Mouse (Mus musculus) MEL (cell line): ENCODE measurements around the gene Dnajb14. TPM values are rescaled to one million over a fixed set of nuclear protein-coding genes. Genes with fewer than 3 reads are reported as not detected.
A peak's percentile ranks its signal among the peaks of the same experiment; 100 is the strongest.

Experiments used
- DNase-seq: peaks from one replicate; pipeline ENCODE4 v3.0.0; 2011; ENCODE audit warnings: low read depth, low spot score
- H3K27ac ChIP-seq: 2 replicates; pipeline ENCODE4 v1.5.1; 2012; ENCODE audit warnings: low read depth, mild to moderate bottlenecking, control low read depth, low read length, moderate library complexity; ENCODE audit not compliant: control insufficient read depth
- H3K27me3 ChIP-seq, 2 experiments: fragments of 150-350 bp in 1 of 2; sonication (generic) in 1 of 2; 2 replicates each; pipeline ENCODE4 v1.6.1; 2012; ENCODE audit warnings: low read length in 2 of 2, mild to moderate bottlenecking in 2 of 2, improper control_type of control experiment in 1 of 2, moderate library complexity in 1 of 2; ENCODE audit not compliant: insufficient read depth in 2 of 2, control insufficient read depth in 1 of 2
- H3K36me3 ChIP-seq, 2 experiments: 2 replicates each; pipeline ENCODE4 v1.6.1; 2012 to 2014; ENCODE audit warnings: low read length in 2 of 2, improper control_type of control experiment in 1 of 2, inconsistent platforms in 1 of 2, mild to moderate bottlenecking in 1 of 2; ENCODE audit not compliant: insufficient read depth in 2 of 2, control insufficient read depth in 1 of 2
- H3K4me1 ChIP-seq, 2 experiments: fragments of 150-350 bp in 1 of 2; sonication (generic) in 1 of 2; 2 replicates each; pipeline ENCODE4 v1.6.1; 2012; ENCODE audit warnings: low read length in 2 of 2, improper control_type of control experiment in 1 of 2, mild to moderate bottlenecking in 1 of 2; ENCODE audit not compliant: insufficient read depth in 2 of 2, control insufficient read depth in 1 of 2
- H3K4me3 ChIP-seq, 2 experiments: fragments of 150-350 bp in 1 of 2; sonication (generic) in 1 of 2; 2 replicates each; pipeline ENCODE4 v1.5.1; 2012; ENCODE audit warnings: low read depth in 2 of 2, low read length in 2 of 2, mild to moderate bottlenecking in 2 of 2, moderate library complexity in 2 of 2, control low read depth in 1 of 2, improper control_type of control experiment in 1 of 2; ENCODE audit not compliant: control insufficient read depth in 1 of 2, insufficient read depth in 1 of 2
- H3K79me2 ChIP-seq: 2 replicates; pipeline ENCODE4 v1.6.1; 2012; ENCODE audit warnings: mild to moderate bottlenecking, low read length, moderate library complexity; ENCODE audit not compliant: control insufficient read depth, poor library complexity, insufficient read depth
- H3K9ac ChIP-seq: 2 replicates; pipeline ENCODE4 v1.6.1; 2012; ENCODE audit warnings: low read depth, mild to moderate bottlenecking, control low read depth, low read length, moderate library complexity; ENCODE audit not compliant: control insufficient read depth, poor library complexity, severe bottlenecking
- H3K9me3 ChIP-seq: fragments of 150-350 bp; sonication (generic); replicated peaks from 2 replicates; pipeline ENCODE4 v1.6.1; 2012; ENCODE audit warnings: mild to moderate bottlenecking, low read length, improper control_type of control experiment, moderate library complexity; ENCODE audit not compliant: insufficient read depth
- BHLHE40 ChIP-seq: IDR thresholded peaks from 2 replicates; pipeline ENCODE4 v1.6.1; 2012; ENCODE audit warnings: low read depth, mild to moderate bottlenecking, inconsistent platforms, low read length, improper control_type of control experiment, borderline replicate concordance
- CTCF ChIP-seq, 3 experiments: IDR thresholded peaks in 2 of 3; conservative IDR thresholded peaks in 1 of 3; 2 replicates each; pipeline ENCODE4 v1.5.1; 2011 to 2012; ENCODE audit warnings: low read length in 3 of 3, low read depth in 2 of 3, mild to moderate bottlenecking in 2 of 3, improper control_type of control experiment in 1 of 3, inconsistent platforms in 1 of 3, mixed read lengths in 1 of 3, moderate library complexity in 1 of 3; ENCODE audit not compliant: control insufficient read depth in 1 of 3, insufficient read depth in 1 of 3, poor library complexity in 1 of 3, severe bottlenecking in 1 of 3
- E2F4 ChIP-seq: IDR thresholded peaks from 2 replicates; pipeline ENCODE4 v1.6.1; 2011; ENCODE audit warnings: low read depth, low read length, improper control_type of control experiment, borderline replicate concordance
- EP300 ChIP-seq, 2 experiments: IDR thresholded peaks; 2 replicates each; pipeline ENCODE4 v1.6.1; 2011; ENCODE audit warnings: improper control_type of control experiment in 2 of 2, low read length in 2 of 2, low read depth in 1 of 2, mild to moderate bottlenecking in 1 of 2
- GABPA ChIP-seq: IDR thresholded peaks from 2 replicates; pipeline ENCODE4 v1.6.1; 2012; ENCODE audit warnings: low read depth, mild to moderate bottlenecking, inconsistent platforms, low read length, improper control_type of control experiment, moderate library complexity
- GATA1 ChIP-seq: IDR thresholded peaks from 2 replicates; pipeline ENCODE4 v1.6.1; 2011; ENCODE audit warnings: low read depth, low read length, improper control_type of control experiment
- HCFC1 ChIP-seq: IDR thresholded peaks from 2 replicates; pipeline ENCODE4 v1.6.1; 2012; ENCODE audit warnings: low read depth, mild to moderate bottlenecking, inconsistent platforms, low read length, improper control_type of control experiment, moderate library complexity
- MAFK ChIP-seq: IDR thresholded peaks from 2 replicates; pipeline ENCODE4 v1.6.1; 2011; ENCODE audit warnings: low read depth, mild to moderate bottlenecking, low read length, improper control_type of control experiment, borderline replicate concordance
- MAX ChIP-seq: IDR thresholded peaks from 2 replicates; pipeline ENCODE4 v1.6.1; 2011; ENCODE audit warnings: low read length, improper control_type of control experiment
- MYB ChIP-seq: IDR thresholded peaks from 2 replicates; pipeline ENCODE4 v1.6.1; 2011; ENCODE audit warnings: mild to moderate bottlenecking, low read depth, low read length, improper control_type of control experiment
- NRF1 ChIP-seq: IDR thresholded peaks from 2 replicates; pipeline ENCODE4 v1.6.1; 2014; ENCODE audit warnings: low read depth, mild to moderate bottlenecking, inconsistent platforms, low read length, improper control_type of control experiment, moderate library complexity; ENCODE audit not compliant: poor library complexity, insufficient read depth, severe bottlenecking
- POLR2AphosphoS2 ChIP-seq: IDR thresholded peaks from 2 replicates; pipeline ENCODE4 v1.6.1; 2011; ENCODE audit warnings: low read length, improper control_type of control experiment
- POLR2AphosphoS5 ChIP-seq: IDR thresholded peaks from 2 replicates; pipeline ENCODE4 v1.6.1; 2012; ENCODE audit warnings: low read depth, borderline replicate concordance, mild to moderate bottlenecking, inconsistent platforms, low read length, moderate library complexity, mixed read lengths
- RCOR1 ChIP-seq: IDR thresholded peaks from 2 replicates; pipeline ENCODE4 v1.6.1; 2012; ENCODE audit warnings: low read depth, mild to moderate bottlenecking, inconsistent platforms, low read length, improper control_type of control experiment
- SIN3A ChIP-seq: IDR thresholded peaks from 2 replicates; pipeline ENCODE4 v1.6.1; 2012; ENCODE audit warnings: low read length, improper control_type of control experiment, inconsistent platforms
- TAL1 ChIP-seq: IDR thresholded peaks from 2 replicates; pipeline ENCODE4 v1.6.1; 2012; ENCODE audit warnings: mild to moderate bottlenecking, inconsistent platforms, low read length, moderate library complexity, mixed read lengths
- TCF12 ChIP-seq: IDR thresholded peaks from 2 replicates; pipeline ENCODE4 v1.6.1; 2014; ENCODE audit warnings: low read depth, mild to moderate bottlenecking, inconsistent platforms, low read length, improper control_type of control experiment, moderate library complexity
- ZC3H11A ChIP-seq: IDR thresholded peaks from 2 replicates; pipeline ENCODE4 v1.6.1; 2012; ENCODE audit warnings: low read depth, mild to moderate bottlenecking, inconsistent platforms, low read length, improper control_type of control experiment
- ZKSCAN1 ChIP-seq: IDR thresholded peaks from 2 replicates; pipeline ENCODE4 v1.6.1; 2012; ENCODE audit warnings: low read depth, mild to moderate bottlenecking, inconsistent platforms, low read length, improper control_type of control experiment, moderate library complexity
- ZNF384 ChIP-seq: IDR thresholded peaks from 2 replicates; pipeline ENCODE4 v1.6.1; 2012; ENCODE audit warnings: low read depth, mild to moderate bottlenecking, inconsistent platforms, low read length, improper control_type of control experiment
- polyA plus RNA-seq, 2 experiments: library from polyadenylated mRNA; stranded (reverse) in 1 of 2; unstranded in 1 of 2; fragments of >175 nt in 1 of 2; fragments of >200 nt in 1 of 2; gene quantifications; 2 replicates each; pipeline versions ENCODE4 v1.2.1 to v1.2.4; 2012; ENCODE audit warnings: low replicate concordance in 2 of 2, low read depth in 1 of 2; ENCODE audit not compliant: insufficient read length in 2 of 2, insufficient read depth in 1 of 2, missing spikeins in 1 of 2
- total RNA-seq: library from RNA; depleted of rRNA; stranded (reverse); fragments of 300-350 nt; gene quantifications from 2 replicates; pipeline ENCODE4 v1.2.3, GENCODE M21; 2012

Dnajb14 gene
- total and polyA plus RNA-seq, 3 experiments: 4.2 to 6.1 TPM; not detected in 1

GRCm38 (mm10) chr3:137867133-137867436, 390 bp upstream of the Dnajb14 start (continued):
- TF ChIP-seq NRF1 (no peak), HCFC1 (peak; percentile 10; the same call in 1 of the 2 replicates)

GRCm38 (mm10) chr3:137868094-137868913, 829 bp downstream of the Dnajb14 start:
- TF ChIP-seq GABPA: no peak
- TF ChIP-seq EP300 (IDR thresholded peaks at IDR 0.05; ENCODE audit: low read depth in 1 of 2, low read length in 2 of 2): no peak; a peak in 1 of 4 replicates
- TF ChIP-seq ZNF384: peak; percentile 45; the same call in 1 of the 2 replicates
- TF ChIP-seq SIN3A: peak; percentile 58
- TF ChIP-seq POLR2AphosphoS2: no peak
- TF ChIP-seq POLR2AphosphoS5: 0 out of 2 replicates have a peak, but pooled peaks have one; percentile 28
- TF ChIP-seq TAL1: no peak
- no peak for TF ChIP-seq HCFC1
- TF ChIP-seq RCOR1: no peak
- TF ChIP-seq ZC3H11A: no peak
- TF ChIP-seq CTCF (IDR thresholded peaks at IDR 0.05 in 2 of 3, conservative IDR thresholded peaks at IDR 0.05 in 1 of 3; ENCODE audit: control insufficient read depth in 1 of 3, insufficient read depth in 1 of 3, low read depth in 2 of 3, low read length in 3 of 3, poor library complexity in 1 of 3, severe bottlenecking in 1 of 3): no peak
- no peak for TF ChIP-seq MYB
- no peak; the same call in 1 of the 2 replicates for TF ChIP-seq GATA1
- 0 out of 2 replicates have a peak, but pooled peaks have one; percentile 26 for TF ChIP-seq MAX
- TF ChIP-seq E2F4: no peak
- TF ChIP-seq ZKSCAN1: no peak
- TF ChIP-seq MAFK: no peak
- TF ChIP-seq TCF12: 0 out of 2 replicates have a peak, but pooled peaks have one; percentile 20
- TF ChIP-seq BHLHE40: no peak
- H3K27ac ChIP-seq: peak overlapping the region; percentile 92
- no peaks in the 10 kb centered on the region for H3K27me3 ChIP-seq
- H3K79me2 ChIP-seq: peaks cover 34% of the 10 kb centered on the region
- no peaks in the 10 kb centered on the region for H3K9me3 ChIP-seq
- peaks cover 4 to 18% of the 10 kb centered on the region in 2 experiments for H3K36me3 ChIP-seq
- H3K9ac ChIP-seq: peak overlapping the region; percentile 99
- H3K4me3 ChIP-seq: peak overlapping the region; percentile 87 to 94
- peak; percentile 66 for DNase-seq
- peaks cover 0 to 5% of the 10 kb centered on the region in 2 experiments; a peak in 2 of 4 replicates for H3K4me1 ChIP-seq
